Mouse (Mus musculus) thymus, postnatal 14 days (tissue): ENCODE measurements around the gene Gm11568.
"Not testable (repeated sequence)": the region's sequence is repeated elsewhere in the genome, so short reads cannot be mapped to it uniquely, and the experiment has no call there.

Experiments
- DNase-seq: peaks from one replicate; pipeline ENCODE4 v3.0.0; 2021

Gm11568 gene

GRCm38 (mm10) chr11:99857617-99858016, at the start of gene Gm11568:
Gene Gm11568 (plus strand): TSS chr11:99857917.
- DNase-seq: no peak

- not testable (repeated sequence) for DNase-seq
Measured at GRCm38 (mm10) chr11:99809792-99810191, 47.9 kb upstream of the Gm11568 start, which contains the start of gene Krtap4-13. Gene Krtap4-13 (minus strand): TSS chr11:99809892.

GRCm38 (mm10) chr11:99815566-99815965, 42.2 kb upstream of the Gm11568 start, which contains the start of gene Gm11564:
Gene Gm11564 (minus strand): TSS chr11:99815666.
- DNase-seq: not testable (repeated sequence)

- no peak for DNase-seq
Measured at GRCm38 (mm10) chr11:99837966-99838365, 19.8 kb upstream of the Gm11568 start, which contains the start of gene 2300003K06Rik. Gene 2300003K06Rik (minus strand): TSS chr11:99838066.

GRCm38 (mm10) chr11:99842185-99842584, 15.5 kb upstream of the Gm11568 start:
- no peak for DNase-seq

- no peak for DNase-seq
Measured at GRCm38 (mm10) chr11:99846746-99847145, 11.0 kb upstream of the Gm11568 start.

- no peak for DNase-seq
Measured at GRCm38 (mm10) chr11:99851508-99851907, 6.2 kb upstream of the Gm11568 start, which contains the start of gene Krtap4-16. Gene Krtap4-16 (minus strand): TSS chr11:99851608.

- no peak for DNase-seq
Measured at GRCm38 (mm10) chr11:99854121-99854520, 3.6 kb upstream of the Gm11568 start.

GRCm38 (mm10) chr11:99858761-99859160, 1.0 kb downstream of the Gm11568 start:
- DNase-seq: no peak

GRCm38 (mm10) chr11:99864176-99864575, 6.5 kb downstream of the Gm11568 start, which contains the start of gene Gm11559:
Gene Gm11559 (plus strand): TSS chr11:99864476.
- DNase-seq: not testable (repeated sequence)

- not testable (repeated sequence) for DNase-seq
Measured at GRCm38 (mm10) chr11:99873089-99873488, 15.4 kb downstream of the Gm11568 start, which contains the start of gene Krtap9-1. Gene Krtap9-1 (plus strand): TSS chr11:99873389.

GRCm38 (mm10) chr11:99878887-99879286, 21.2 kb downstream of the Gm11568 start, which contains the start of gene Gm11567:
Gene Gm11567 (plus strand): TSS chr11:99879187.
- DNase-seq: not testable (repeated sequence)

- DNase-seq: no peak
Measured at GRCm38 (mm10) chr11:99907620-99908019, 49.9 kb downstream of the Gm11568 start, which contains the start of gene Krtap31-1. Gene Krtap31-1 (plus strand): TSS chr11:99907920.
